Mouse (Mus musculus) lung, postnatal 0 days (tissue): ENCODE measurements around the gene Kif5c.

ENCODE experiments used
- CTCF ChIP-seq: IDR thresholded peaks from 2 replicates; pipeline ENCODE4 v1.5.1; 2016; ENCODE audit warnings: antibody characterized with exemption, mild to moderate bottlenecking
- EP300 ChIP-seq: IDR thresholded peaks from 2 replicates; pipeline ENCODE4 v1.6.1; 2016; ENCODE audit warnings: antibody characterized with exemption, mild to moderate bottlenecking, control low read depth

GRCm38 (mm10) chr2:49752211-49752607, 133.1 kb downstream of the Kif5c start:
- no peak for TF ChIP-seq CTCF
- no peak for TF ChIP-seq EP300
